Mouse (Mus musculus) layer of hippocampus, postnatal 36 days (tissue): ENCODE results near the gene Acot6. TPM values are rescaled to one million over a fixed set of nuclear protein-coding genes. Genes with fewer than 3 reads are reported as not detected.

Experiments
- DNase-seq, 2 experiments: peaks; one replicate each; pipeline ENCODE4 v3.0.0; 2022
- total RNA-seq, 2 experiments: library from RNA; stranded (reverse); gene quantifications; 2 replicates each; pipeline ENCODE4 v1.2.3; 2021

Acot6 gene
- total RNA-seq, 2 experiments from 2014 or later = 4.6 to 5.0 TPM

DNA sequence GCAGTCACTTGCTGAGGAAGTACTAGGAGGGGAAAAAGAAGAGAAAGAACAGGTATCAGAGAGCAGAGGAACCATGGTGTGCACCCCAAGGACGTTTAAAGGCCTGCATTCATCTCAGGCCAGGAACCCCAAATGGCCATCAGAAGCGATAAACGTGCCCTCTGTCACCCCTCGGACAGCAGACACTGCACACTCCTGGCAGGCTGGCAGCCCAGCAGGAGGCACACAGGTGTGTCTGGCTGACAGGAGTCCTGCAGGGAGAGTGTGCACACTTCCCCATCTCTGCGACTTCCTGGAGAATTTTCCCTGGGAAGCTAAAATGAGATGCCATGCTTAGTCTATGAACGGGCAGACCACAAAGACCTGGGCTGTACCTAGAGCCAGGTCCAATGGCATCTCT is 53.0 kb downstream of the Acot6 start:
- no peak for DNase-seq

- DNase-seq = no peak
Observed at GRCm38 (mm10) chr12:84154786-84155522, 54.5 kb downstream of the Acot6 start.

DNA sequence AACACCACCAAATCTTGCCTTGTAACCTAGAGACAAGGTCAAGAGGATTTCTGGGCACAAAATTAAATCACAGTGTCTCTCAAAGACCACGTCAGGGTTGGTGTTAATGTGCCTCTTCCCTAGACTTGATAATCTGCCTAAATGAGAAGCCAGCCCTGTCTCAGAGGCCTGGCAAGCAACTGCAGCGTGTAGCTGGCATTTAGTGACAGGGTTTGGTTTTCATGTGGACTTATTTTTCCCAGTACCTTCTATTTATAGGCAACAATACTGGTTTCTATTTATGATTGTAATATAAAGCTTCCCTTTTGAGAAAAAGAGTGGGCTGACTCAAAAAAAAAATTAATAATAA is 55.0 kb downstream of the Acot6 start:
- no peak for DNase-seq

DNA sequence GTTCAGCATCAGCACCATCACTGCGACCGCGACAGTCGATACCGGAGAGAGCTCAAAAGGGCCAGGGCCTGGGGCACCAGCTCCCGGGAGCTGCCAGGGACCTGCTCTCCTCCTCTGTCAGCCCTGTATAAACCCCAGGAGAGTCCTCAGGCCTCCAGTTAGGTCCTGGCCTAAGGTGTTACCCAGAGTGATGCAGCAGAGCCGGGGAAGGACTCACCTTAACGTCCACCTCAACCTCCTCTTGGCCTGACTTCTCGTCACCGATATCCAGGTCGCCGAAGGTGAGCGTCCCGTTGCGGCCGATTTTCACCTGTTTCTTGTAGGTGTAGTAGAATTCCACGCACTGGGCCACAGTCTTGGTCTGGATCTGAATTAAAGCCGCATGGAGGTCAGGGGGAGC is 55.8 kb downstream of the Acot6 start:
- no peak for DNase-seq

GRCm38 (mm10) chr12:84158156-84158555 is 57.7 kb downstream of the Acot6 start:
- DNase-seq = no peak

GRCm38 (mm10) chr12:84160491-84160890 is 60.0 kb downstream of the Acot6 start:
- no peak for DNase-seq

Other genes starting within 250 kb of the Acot6 start
- gene Numb, start 178.7 kb upstream of the Acot6 start, total RNA-seq = 10 to 100 TPM; 34.5 to 42.3 TPM
- 10 to 100 TPM; 14.4 to 15.3 TPM for gene Riox1, start 150.0 kb upstream of the Acot6 start, total RNA-seq
- not detected for gene Heatr4, start 115.8 kb upstream of the Acot6 start, total RNA-seq
- 10 to 100 TPM; 14.9 to 16.4 TPM for gene Acot2, start 112.8 kb upstream of the Acot6 start, total RNA-seq
- 10 to 100 TPM; 23.1 to 25.4 TPM for gene Acot1, start 91.2 kb upstream of the Acot6 start, total RNA-seq
- gene Acot4, start 62.3 kb upstream of the Acot6 start, total RNA-seq = 1 to 10 TPM; 1.8 to 2.4 TPM
- gene Gm49366, start 61.7 kb upstream of the Acot6 start, total RNA-seq = 1 to 10 TPM in 1 of 2 experiments, not detected in 1; 1.3 TPM
- 1 to 10 TPM; 2.1 TPM for gene Acot3, start 48.5 kb upstream of the Acot6 start, total RNA-seq
- 1 to 10 TPM; 7.9 to 9.1 TPM for gene Acot5, start 31.3 kb upstream of the Acot6 start, total RNA-seq
- gene Dnal1, start 13.7 kb downstream of the Acot6 start, total RNA-seq = 100 to 1,000 TPM; 104 to 112 TPM
- gene Pnma1, start 47.8 kb downstream of the Acot6 start, total RNA-seq = 1 to 10 TPM; 2.3 to 2.8 TPM
- gene Elmsan1, start 118.2 kb downstream of the Acot6 start, total RNA-seq = 10 to 100 TPM; 21.0 to 24.1 TPM
- 10 to 100 TPM; 38.2 to 40.3 TPM for gene Ptgr2, start 184.6 kb downstream of the Acot6 start, total RNA-seq
- 10 to 100 TPM; 38.5 to 42.4 TPM for gene Zfp410, start 216.2 kb downstream of the Acot6 start, total RNA-seq